8 mouse cellular contexts compared by ENCODE assay signal in the genomic region with DNA sequence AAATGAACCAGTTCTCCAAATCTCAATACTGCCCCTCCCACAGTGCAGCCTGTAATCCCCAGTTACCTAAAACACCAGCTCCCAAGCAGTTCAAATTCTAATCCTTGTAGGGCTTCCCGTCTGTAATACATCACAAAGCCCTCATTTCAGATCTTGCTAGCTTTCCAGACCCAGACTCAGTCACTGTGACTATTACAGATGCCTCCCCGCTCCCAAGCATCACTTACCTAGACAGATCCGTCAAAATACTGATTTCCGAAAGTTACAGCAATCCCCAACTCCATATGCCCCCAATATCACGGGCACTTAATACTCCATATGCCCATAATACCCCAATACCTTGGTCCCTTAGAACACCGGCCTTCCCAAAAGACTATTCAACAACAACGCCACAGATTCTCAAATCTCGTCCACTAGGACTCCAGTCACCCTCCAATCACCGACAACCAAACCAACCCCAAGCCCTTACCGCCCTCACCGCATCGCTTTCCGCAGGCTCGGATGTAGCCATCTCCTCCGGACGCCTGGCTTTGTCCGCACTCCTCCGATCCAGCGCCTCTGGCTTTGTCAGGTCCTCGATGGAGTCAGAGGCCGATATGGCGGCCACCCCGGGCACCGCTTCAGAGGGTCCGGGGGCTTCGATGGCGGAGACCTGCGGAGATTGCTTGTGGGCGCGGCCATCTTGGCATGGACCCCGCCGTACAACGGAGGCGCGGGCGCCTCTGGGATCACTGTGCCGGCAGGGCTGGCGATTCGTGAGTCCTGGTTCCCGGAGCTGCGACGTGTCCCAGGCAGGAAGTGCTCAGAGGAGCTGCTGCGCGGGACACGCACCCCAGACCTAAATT. TPM values are rescaled to one million over a fixed set of nuclear protein-coding genes. Genes with fewer than 3 reads are reported as not detected.
DNase-seq lines count a peak whose midpoint lies in the region.

No protein-coding gene starts in this region.

- peak; percentile 86 for DNase-seq in adrenal gland, adult 8-10 months
- peak; percentile 92 for DNase-seq in embryo, embryonic 10 days (ENCODE audit: low spot score)
- peak; percentile 86 for DNase-seq in gastrocnemius, postnatal 14 days
- peak; percentile 46 for DNase-seq in hindlimb bud, embryonic 11.5 days (ENCODE audit: extremely low spot score, low read depth, low spot score)
- peak; percentile 85 to 91 for DNase-seq in left cerebral cortex, adult 8-10 months (ENCODE audit: low spot score in 2 of 2)
- peak; percentile 93 to 94 for DNase-seq in lung, postnatal 4 days
- peak; percentile 91 for DNase-seq in right cerebral cortex, postnatal 25 days
- no peak for DNase-seq in B cell, adult 2 months

- intact Hi-C loops in gastrocnemius, postnatal 14 days (cut with DNase I; ENCODE audit: low total_unique reads): no loop called here

RNA-seq across cellular contexts. Expression of gene Zfp37, which starts 22.8 kb away (rescaled TPM):
- total RNA-seq in adrenal gland, adult 8-10 months (2022): 10 to 100 TPM in 2 of 4 experiments, 1 to 10 TPM in 2; 7.0 to 10.9 (median 9.2) TPM
- 1 to 10 TPM; 1.9 to 2.0 TPM for total RNA-seq in gastrocnemius, postnatal 14 days (2021)
- total RNA-seq in left cerebral cortex, adult 8-10 months (2022): 10 to 100 TPM; 20.7 to 27.1 (median 25.0) TPM

RNA-seq across cellular contexts. Expression of gene Slc31a2, which starts 54.3 kb away (rescaled TPM):
- total RNA-seq in adrenal gland, adult 8-10 months (2022): 10 to 100 TPM; 41.7 to 74.1 (median 56.4) TPM
- total RNA-seq in gastrocnemius, postnatal 14 days (2021): 1 to 10 TPM; 4.8 to 6.0 TPM
- total RNA-seq in left cerebral cortex, adult 8-10 months (2022): 10 to 100 TPM in 1 of 4 experiments, 1 to 10 TPM in 3; 7.9 to 11.2 (median 9.4) TPM

RNA-seq across cellular contexts. Expression of gene Mup21, which starts 57.4 kb away (rescaled TPM):
- not detected for total RNA-seq in adrenal gland, adult 8-10 months (2022)
- not detected for total RNA-seq in gastrocnemius, postnatal 14 days (2021)
- not detected for total RNA-seq in left cerebral cortex, adult 8-10 months (2022)

Comparison
In these comparisons a context has a peak if more than half of its experiments do, and no peak if none do; other contexts are left out.
1. DNase-seq: peak in adrenal gland, adult 8-10 months (single experiment), embryo, embryonic 10 days (single experiment), gastrocnemius, postnatal 14 days (single experiment), hindlimb bud, embryonic 11.5 days (single experiment), left cerebral cortex, adult 8-10 months (2 of 2), lung, postnatal 4 days (2 of 2) and right cerebral cortex, postnatal 25 days (single experiment); none in B cell, adult 2 months (0 of 2).